Mouse (Mus musculus): Measurements from ENCODE around the gene Ift81.
"Not testable (repeated sequence)": the region's sequence is repeated elsewhere in the genome, so short reads cannot be mapped to it uniquely, and the experiment has no call there.

The Ift81 gene

DNA sequence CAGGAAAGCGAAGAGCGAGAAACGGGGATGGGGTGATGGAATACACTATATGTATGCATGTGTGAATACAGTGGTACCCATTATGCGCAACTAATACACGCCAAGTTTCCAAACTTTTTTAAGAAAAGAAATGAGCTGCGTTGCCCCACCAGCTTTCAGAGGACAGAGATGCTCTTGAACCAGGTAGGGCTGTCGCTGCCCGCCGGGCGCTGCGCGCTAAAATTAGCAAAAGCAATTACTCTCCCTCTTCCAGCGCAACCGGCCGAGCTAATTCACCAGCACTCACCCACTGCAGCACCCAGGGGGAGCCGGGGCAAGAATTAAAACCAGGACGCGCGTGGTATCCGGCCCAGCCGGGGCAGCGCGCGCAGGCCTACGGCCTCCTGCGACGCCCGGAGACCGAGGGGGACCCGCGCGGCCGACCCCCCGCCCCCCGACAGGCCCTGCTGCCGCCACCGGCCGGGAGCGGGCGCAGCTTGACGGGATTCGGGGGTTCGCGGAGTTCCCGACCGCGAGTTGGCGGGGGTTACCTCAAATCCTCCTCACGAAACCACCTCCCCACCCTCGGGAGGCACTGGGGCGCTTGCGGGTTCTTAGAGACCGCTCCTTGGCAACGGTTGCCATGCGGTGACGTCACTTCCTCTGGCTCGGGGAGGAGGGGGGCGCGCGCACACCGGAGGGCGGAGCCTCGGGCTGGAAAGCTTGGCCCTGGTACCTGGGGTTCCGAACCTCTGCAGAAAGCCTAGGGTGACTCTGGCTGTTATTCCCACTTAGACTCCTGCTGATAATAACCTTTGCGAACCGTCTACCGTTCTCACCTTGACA is at the start of gene Ift81:
Gene Ift81 (minus strand): TSS at position 611 of the 825 bp plus-strand sequence.
- peak; percentile 98 for DNase-seq (ENCODE audit: low read depth)

DNA sequence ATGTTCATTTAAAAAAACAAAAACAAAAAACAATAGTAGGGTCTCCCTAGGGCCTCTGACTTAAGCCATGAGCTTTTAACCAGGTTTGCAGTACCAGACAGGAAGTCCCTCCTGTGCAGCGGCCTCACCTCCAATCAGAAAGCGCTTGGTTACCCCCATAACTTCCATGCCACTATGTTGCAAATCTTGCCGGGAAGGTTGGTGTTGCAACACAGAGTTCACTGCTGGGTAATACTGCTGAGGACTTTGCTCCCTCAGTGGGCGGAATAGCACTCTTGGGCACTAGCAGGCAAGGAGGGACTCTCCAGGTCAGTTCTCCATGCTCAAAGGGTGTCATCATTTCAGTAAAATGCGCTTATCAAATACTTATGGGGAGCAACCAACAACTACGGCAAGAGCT is 48.2 kb upstream of the Ift81 start:
- DNase-seq (ENCODE audit: low read depth), result no peak

DNA sequence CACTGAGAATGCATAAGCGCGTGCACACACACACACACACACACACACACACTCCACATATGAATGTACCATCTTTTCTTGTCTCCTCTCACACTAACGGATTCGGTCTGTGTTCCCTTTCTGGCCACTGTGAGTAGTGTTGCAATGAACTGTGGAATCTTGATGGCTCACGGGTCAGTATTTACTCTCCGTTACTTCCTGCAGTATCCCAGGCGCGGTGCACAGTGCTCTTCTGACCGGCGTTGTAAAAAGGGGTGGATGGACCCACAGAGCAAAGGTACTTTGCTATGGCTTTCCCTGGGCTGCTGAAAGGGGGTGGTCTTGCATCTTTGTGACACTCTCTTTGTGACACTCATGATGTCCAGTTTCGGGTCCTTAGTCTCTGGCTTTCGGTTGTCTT is 42.5 kb upstream of the Ift81 start:
- no peak for DNase-seq (ENCODE audit: low read depth)

DNA sequence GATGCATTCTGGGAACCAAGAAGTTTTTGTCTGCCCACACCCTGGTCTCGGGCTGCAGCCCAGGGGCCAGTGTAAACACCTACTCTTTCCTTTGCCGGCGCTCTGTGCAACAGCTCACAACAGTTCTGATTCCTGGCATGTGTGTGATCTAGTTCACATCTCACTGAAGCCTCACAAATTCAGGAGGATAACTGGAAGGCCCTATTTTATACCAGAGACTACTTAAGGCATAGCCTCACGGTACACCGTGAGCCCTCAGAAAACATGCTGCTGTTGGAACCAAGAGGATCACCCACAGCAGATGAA is 39.9 kb upstream of the Ift81 start:
- DNase-seq (ENCODE audit: low read depth), result no peak

DNA sequence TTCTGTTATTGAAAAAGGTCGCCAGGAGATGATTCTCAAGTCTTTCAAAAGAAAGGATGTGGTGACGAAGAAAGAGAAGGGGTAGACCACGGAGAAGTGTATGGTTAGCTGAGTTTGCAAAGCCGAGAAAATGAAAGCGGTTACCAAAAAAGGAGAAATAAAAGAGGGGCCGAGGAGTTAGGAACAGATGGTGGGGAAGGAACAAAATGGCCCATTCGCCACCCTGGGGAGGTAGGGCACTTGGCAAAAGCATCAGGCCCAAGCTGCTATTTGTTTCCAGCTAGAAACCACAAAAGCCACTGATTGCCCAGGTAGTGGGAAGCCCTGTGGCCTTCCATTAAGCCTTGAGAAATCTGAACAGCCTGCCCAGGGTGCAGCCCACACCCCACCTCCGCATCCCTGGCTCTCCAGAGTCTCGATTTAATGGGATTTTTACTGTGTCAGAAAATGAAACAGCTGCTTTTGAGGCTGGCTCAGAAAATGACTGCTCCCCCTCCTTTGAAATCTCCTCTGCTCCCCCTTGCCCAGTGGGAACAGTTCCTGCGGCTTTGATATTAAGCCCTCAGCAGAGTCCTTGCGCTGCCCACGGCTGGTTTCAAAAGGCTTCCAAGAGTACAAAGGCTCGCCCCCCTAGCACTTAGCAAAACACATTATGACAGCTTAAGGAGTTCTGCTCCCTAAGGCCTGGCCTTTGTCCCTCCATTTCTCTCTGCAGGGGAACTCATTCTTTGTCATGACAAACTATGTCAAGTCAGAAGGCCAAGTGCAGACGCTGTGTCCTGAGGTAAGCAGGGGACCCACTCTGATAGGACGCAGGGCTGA is 39.3 kb upstream of the Ift81 start:
- no peak for DNase-seq (ENCODE audit: low read depth)

DNA sequence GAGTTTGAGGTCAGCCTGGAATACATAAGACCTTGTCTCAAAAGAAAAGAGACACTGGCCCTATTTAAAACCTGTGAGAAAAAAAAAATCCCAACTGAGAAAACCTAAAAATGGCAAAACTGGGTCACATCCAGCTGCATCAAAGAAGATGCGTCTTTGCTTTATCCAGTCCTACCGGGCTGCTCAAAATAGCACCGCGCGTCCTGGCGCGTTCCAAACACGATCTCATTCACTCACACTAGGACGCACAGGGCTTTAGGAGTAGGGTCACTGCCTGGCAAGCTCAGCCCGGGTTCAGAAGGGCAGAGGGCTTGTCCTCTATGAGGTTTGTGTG is 38.8 kb upstream of the Ift81 start:
- no peak for DNase-seq (ENCODE audit: low read depth)

DNA sequence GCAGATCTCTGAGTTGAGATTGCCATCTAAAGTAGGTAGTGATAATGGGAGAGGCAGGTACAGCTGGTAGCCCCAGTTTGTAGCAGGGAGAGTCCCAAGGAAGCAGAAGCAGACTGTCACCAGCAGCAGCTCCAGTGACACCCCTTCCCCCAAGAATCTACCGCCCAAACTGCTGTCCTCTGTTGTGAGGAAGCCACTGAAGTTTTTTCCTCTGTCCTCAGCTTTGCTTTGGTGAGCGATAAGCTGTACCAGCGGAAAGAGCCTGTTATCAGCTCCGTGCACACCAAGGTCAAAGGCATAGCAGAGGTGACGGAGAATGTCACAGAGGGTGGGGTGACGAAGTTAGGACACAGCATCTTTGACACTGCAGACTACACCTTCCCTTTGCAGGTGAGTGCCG is 38.2 kb upstream of the Ift81 start:
- DNase-seq (ENCODE audit: low read depth), result no peak

DNA sequence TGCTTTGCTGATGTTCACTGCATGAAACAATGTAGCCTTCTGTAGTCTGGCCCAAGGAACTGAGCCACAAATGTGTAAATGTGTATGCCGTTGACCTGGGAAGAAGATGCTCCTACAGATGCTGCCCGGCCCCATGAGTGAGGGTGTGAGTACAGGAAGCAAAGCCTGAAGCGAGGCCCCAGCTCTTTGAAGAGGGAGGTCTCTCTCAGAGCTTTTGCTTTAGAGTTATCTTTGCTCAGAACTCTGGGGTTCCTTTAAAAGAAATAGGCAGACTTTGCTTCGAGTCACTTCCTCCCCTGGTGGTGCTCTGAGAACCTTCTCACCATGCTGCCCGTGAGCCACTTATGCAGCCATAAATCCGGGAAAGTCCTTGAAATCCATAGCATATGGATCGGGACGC is 35.8 kb upstream of the Ift81 start:
- DNase-seq (ENCODE audit: low read depth), result no peak

DNA sequence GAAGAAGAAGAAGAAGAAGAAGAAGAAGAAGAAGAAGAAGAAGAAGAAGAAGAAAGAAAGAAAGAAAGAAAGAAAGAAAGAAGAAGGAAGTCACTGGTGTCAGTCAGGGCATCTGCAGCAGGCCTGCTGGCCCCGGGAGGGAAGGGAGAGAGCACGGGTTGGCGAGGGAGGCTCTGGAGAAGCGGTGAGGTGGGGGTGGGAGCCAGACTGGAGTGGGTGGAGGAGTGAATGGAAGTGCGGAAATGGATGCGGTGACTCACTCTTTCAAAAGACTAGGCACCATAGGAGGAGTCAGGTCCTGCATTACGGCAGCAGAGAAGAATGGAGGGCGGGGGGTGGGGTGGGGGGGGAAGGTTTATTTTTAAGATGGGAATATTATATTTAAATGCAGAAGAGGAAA is 34.9 kb upstream of the Ift81 start:
- peak; percentile 78 for DNase-seq (ENCODE audit: low read depth)

DNA sequence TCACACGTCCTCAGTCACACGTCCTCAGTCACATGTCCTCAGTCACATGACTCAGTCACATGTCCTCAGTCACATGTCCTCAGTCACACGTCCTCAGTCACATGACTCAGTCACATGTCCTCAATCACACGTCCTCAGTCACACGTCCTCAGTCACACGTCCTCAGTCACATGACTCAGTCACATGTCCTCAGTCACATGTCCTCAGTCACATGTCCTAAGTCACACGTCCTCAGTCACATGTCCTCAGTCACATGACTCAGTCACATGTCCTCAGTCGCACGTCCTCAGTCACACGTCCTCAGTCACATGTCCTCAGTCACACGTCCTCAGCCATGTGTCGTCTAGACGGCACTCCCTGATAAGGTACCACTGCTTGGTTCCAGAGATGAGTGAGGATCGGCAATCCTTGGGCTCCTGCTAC is 33.6 kb upstream of the Ift81 start:
- not testable (repeated sequence) for DNase-seq (ENCODE audit: low read depth)

DNA sequence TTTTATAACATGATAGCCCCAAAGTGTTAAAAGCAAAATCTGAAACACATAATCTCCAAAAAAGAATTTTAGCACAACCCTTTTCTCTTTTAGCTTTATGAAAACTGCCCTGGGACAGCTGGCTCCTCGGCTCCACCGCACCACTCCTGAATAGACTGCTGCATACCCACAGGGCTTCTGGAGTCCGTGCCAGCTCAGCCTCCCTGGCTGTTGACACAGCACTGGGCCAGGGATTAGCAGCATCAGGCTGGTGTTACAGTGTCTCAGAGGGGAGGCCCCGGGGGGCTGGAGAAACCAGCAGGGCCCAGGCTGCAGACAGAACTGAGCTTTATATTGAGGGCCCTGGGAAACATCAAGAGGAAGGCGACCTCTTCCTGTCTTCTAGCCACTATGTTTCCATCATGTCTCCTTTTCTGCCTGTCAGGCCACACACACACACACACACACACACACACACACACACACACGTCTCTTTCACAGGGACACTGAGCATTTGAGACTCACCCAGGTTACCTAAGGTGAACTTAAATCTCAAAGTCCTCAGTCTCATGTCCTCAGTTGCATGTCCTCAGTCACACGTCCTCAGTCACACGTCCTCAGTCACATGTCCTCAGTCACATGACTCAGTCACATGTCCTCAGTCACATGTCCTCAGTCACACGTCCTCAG is 33.1 kb upstream of the Ift81 start:
- DNase-seq (ENCODE audit: low read depth), result peak; percentile 51

DNA sequence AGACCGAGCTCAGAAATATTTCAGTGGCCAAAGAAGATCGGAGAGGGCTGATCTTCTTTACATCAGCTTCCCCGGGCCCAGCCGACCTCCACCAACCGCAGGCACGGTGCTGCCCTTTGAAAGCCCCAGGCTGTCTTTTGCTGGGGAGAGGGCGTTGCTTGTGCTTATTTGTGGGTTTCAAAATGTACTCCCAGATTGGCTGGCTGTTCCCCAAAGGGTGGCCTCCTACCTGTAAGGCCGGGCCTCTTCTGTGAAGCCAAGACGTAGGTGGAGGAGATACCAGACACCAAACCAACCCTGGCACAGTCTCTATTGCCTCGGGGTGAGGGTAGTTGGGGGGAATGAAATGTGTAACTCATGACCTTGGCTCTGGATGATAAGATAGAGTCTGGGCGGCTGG is 31.7 kb upstream of the Ift81 start:
- no peak for DNase-seq (ENCODE audit: low read depth)

DNA sequence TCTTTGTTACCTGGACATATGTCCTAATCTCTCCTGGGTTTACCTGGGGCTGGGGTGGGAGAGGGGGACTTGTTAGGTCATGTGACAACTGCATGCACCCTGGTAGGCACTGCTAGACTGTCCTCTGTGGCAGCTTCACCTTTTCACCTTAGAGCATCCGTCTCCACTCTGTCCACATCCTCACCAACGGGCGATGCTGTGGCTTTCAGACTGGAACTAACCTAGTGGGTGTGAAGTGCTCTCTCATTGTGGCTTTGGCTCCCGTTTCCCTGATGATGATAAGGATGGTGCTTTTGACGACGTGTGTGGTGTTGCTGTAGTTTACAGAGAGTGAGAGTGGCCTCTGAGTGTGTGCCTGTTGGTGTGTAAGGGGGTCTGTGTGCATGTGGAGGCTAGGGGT is 31.0 kb upstream of the Ift81 start:
- DNase-seq (ENCODE audit: low read depth), result no peak

DNA sequence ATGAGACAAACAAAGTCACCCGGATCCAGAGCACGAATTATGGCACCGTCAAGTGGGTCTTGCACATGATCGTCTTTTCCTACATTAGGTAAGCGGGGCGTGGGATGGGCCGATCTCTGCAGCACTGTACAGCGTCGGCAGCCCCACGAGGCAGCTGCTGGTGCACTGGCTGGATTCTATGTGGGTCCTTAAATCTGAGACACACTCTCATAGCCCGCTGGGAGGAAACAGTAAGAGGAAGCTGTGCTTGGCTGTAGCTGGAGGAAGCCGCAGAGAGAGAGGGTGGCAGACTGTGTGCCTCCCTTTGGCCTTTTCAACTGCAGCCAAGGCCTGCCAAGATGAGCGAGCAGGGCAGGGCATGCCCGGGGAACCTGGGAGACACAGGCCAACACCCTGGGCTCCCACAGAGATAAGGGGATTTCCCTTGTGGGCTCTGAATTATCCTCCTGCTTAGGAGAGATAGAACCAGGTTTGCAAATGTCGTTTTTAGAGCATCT is 29.8 kb upstream of the Ift81 start:
- DNase-seq (ENCODE audit: low read depth), result no peak

DNA sequence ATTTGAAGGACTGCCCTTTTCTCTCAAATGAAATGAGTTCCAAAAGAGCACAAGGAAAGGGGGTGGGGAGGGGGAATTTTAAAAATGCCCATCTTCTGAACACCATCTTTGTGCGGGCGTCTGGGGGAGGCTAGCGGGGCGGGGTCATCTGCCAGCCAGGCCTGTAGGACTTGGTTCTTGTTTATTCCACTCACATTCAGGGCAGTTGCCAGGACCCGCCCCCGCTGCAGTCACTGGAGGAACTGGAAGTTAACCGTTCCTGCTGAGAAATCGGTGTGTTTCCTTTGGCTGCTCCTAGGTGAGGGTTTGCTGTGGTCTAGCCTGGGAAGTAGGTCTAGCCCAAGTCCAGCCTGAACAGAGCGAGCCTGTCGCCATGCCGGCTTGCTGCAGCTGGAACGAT is 29.4 kb upstream of the Ift81 start, which contains the start of gene P2rx7:
Gene P2rx7 (plus strand): TSS at position 211 of the 400 bp plus-strand sequence.
- peak; percentile 56 for DNase-seq (ENCODE audit: low read depth)

DNA sequence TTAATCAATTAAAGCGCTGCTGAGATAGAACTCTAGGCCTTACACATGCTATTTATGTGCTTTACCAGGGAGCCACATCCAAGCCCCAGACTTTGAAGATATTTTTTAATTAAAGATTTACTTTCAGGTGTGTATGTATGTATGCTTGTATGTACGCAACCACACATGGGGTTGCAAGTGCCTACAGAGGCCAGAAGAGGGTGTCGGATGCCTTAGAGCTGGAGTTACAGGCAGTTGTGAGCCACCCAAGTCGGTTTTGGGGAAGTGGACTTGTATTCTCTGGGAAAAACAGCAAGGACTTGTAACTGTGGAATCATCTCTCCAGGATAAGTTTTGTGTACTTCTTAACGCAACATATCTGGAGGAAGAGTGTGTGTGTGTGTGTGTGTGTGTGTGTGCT is 25.7 kb upstream of the Ift81 start:
- DNase-seq (ENCODE audit: low read depth), result no peak

DNA sequence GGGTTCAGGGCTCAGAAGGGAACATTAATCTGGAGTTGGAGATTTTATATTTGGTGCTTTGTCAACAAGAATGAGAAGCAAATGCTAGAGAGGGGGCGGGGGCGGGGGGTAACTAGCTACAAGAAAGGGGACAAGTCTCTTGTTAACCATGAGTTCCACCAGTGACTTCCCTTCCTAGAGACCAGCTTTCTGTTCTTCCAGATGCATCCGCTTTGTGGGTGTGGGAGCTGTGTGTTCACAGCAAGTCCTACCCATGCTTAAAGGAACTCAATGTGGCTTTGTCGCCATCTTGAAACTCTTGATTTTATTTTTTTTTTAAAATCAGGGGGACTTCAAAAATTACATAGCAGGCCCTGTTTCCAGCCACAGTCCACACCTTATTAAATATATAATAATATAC is 25.2 kb upstream of the Ift81 start:
- no peak for DNase-seq (ENCODE audit: low read depth)

DNA sequence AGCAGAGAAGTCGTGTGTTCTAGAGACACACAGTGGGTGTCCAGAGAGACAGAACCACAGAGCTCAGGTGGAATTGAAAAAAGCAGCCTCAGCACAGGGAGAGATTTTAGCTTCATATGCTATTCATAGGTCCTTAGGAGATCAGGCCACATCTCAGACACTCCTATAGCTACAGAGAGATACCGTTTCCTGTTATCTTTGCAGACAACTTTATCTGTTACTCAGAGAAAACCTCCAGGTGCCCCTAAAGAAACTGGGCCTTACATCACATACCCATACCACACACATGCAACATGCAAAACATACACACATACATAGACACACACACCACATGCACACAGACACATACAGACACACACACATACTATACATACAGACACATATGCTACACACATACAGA is 24.0 kb upstream of the Ift81 start:
- no peak for DNase-seq (ENCODE audit: low read depth)

DNA sequence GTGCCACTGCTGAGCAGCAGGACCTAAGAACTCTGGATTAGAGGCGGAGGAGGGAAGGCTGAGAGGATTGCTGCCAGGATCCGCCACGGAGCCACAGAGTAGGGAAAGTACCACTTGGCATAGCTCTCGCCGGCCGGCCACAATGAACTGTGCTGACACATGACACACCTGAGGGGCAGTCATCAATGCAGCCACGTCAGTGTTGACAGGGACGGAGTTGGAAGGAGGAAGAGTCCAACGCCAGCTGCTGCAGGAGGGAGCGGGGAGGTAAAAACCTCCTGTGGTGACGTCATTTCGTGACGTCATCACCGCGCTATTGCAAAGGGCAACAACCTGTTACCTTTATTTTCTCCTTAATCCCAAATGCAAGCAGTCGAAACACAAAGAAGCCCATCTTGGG is 22.6 kb upstream of the Ift81 start:
- DNase-seq (ENCODE audit: low read depth), result peak; percentile 57

DNA sequence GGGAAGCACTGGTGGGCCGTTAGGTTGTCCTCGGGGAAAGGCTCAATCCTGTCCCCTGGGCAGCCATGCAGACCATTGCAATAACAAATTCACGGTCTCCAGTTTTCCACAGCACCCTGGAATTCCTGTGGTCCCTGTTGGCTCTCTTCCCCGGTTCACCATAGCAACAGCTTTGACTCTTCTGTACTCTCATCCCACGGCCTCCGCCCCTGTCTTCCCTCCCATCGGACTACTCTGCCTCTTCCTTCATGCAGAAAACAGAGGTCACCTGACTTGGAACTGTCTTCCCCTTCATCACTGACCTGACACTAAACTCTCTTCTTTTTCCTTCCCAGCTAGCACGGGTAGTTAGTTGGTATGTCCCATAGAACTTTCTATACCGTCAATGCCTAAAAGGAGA is 22.0 kb upstream of the Ift81 start:
- DNase-seq (ENCODE audit: low read depth), result peak; percentile 70

DNA sequence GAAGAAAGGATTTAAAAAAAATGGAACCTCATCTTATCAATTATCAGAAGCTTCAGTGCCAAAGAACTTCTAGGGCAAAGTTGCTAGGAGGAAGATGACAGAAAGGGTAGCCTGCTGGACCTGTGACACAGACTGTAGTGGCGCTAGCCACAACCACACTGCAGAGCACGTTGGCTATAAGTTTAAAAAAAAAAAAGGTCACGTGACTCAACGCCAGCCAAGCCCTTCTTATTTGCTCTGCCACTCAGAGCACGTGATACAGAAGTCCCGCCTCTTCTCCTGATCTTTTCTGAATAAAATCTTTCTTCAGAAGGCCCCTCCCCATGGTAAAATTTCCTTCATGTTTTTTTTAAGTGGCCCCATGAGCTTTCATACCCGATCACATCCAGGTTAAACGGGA is 20.9 kb upstream of the Ift81 start:
- DNase-seq (ENCODE audit: low read depth), result no peak

DNA sequence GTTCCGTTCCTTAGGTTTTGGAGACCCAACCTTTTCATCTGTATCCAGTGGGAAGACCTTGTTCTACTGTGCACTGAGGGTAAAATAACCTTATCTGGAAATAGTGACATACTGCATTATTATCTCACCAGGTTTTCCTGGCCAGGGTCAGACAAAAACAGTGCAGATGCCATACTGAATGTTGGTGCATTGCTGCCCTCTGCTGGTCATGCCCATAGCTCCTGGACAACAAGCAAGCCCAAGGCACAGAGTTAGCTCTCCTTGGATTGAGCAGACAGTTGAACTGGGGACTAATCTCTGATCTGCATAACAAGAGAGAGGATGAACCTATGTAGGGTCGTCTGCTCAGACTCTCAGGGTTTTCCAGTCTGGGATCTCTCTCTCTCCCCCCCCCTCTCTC is 12.9 kb upstream of the Ift81 start:
- DNase-seq (ENCODE audit: low read depth), result peak; percentile 96
